Mouse (Mus musculus) kidney, adult 11 months (tissue): Measurements from ENCODE around the gene Rcc1.

Experiments
- DNase-seq: peaks from one replicate; pipeline ENCODE4 v3.0.0; 2022

Gene Rcc1

GRCm38 (mm10) chr4:132353481-132353885, at the start of gene Rcc1:
TSS of gene Rcc1 (minus strand) at chr4:132353605.
- peak; percentile 93 for DNase-seq

GRCm38 (mm10) chr4:132401016-132401415, 47.6 kb upstream of the Rcc1 start:
- peak; percentile 76 for DNase-seq

DNA sequence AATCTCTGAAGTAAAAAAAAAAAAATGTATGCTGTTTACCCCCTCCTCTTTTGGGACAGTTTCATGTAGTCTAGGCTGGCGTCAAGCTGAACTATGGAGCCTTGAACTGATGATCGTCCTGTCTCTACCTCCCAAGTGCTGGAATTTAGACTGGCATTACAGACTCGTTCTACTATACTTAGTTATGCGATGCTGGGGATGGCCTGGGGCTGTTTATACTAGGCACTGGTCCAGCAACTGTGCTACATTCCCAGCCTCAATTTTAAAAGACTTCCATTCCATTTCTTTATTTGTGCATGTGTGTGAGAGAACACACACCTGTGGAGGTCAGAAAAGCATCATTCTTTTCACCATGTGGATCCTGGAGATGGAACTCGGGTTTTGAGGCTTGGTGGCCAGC, 45.5 kb upstream of the Rcc1 start:
- DNase-seq: peak; percentile 58

GRCm38 (mm10) chr4:132398045-132398774, 44.8 kb upstream of the Rcc1 start:
- DNase-seq: peak; percentile 85

DNA sequence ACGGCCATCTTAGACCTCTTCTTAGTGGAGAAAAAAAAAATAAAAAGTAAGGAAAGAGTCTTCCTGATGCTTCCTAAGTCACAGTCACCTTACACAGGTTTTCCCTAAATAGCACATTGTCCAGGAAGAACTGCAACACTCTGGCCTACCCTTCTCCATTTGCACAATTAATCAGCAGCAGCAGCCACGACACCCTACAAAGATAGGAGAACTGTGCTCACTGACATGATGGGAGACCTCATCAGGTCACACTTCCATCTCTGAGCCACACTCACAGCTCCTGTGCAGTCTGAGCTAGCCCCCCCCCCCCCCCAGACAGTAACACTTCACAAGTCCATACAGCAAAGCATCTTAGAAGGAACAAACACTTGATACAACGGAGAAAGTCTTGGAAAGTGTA, 43.7 kb upstream of the Rcc1 start:
- DNase-seq: no peak

GRCm38 (mm10) chr4:132396251-132396650, 42.8 kb upstream of the Rcc1 start:
- no peak for DNase-seq

- DNase-seq: no peak
Observed at GRCm38 (mm10) chr4:132391063-132391740, 37.8 kb upstream of the Rcc1 start.

GRCm38 (mm10) chr4:132389302-132389701, 35.9 kb upstream of the Rcc1 start:
- DNase-seq: no peak

DNA sequence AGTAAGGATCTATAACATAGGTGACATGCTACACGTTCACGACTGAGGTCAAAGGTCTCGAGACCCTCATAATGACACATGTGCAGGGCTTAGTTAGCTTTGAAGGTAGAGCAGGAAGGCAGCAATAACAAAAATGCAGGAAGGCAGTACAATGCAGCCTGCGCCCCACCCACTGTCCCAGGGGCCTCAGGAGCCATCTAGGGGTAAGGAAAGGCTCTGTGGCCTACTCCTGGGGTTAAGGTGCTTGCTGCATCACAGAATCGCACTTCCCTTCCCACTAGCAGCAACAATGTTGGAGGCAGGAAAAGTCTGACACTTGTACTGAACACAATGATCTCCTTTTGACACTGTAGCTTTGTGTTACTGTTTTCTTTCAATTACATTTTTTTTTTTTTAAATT, 34.2 kb upstream of the Rcc1 start:
- peak; percentile 19 for DNase-seq

DNA sequence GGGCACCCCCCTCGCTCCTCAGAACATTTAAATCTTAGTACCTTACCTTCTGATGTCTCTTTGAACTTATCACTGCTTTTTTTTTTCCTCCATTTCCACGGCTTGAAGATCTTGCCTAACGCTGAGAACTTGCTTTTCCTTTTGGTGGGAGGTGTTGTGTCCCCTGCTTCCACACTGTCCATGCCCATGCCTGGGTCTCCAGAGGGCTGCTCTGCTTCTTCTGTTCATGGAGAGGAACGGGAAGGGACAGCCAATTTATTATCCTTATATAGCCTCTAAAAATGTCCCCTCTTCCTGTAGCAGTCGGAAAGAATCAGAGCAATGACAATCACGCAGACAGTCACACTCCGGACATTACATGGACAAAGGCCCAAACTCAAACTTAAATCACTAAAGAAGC, 33.4 kb upstream of the Rcc1 start:
- DNase-seq: no peak

- DNase-seq: no peak
Observed at GRCm38 (mm10) chr4:132385771-132386410, 32.5 kb upstream of the Rcc1 start.

GRCm38 (mm10) chr4:132383455-132383854, 30.1 kb upstream of the Rcc1 start:
- DNase-seq: no peak

DNA sequence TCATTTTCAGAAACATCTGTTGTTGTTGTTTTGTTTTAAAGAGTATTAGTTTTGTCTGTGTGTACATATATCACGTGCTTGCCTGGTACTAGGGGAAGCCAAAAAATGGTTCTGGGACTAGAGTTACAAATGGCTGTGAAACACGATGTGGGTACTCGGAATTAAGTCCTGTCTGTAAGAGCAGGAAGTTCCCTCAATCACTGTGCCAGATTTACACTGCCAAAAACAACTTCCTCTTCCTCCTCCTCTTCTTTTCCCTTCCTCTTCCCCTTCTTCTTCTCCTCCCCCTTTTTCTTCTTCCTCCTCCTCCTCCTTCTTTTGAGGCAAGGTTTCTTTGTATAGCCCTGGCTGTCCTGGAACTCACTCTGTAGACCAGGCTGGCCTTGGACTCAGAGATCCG, 28.9 kb upstream of the Rcc1 start:
- DNase-seq: no peak

GRCm38 (mm10) chr4:132380965-132381616, 27.7 kb upstream of the Rcc1 start:
- DNase-seq: no peak

DNA sequence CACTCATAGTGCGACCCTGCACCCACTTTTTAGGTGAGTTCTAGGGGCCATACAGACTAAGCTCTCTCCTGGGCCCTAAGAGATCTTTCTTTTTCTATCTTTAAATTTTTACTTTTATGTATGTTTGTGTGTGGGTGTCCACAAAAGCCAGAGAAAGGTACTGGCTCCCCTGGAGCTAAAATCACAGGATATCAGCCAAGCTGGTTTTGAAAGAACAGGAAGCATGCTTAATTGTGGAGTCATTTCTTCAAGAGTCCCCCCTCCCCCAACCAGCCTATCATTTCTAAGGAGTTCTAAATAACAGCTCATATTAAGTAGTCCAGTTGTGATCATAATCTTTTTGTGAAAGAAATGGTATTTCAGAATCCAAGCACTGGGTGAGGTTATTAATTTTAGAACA, 20.4 kb upstream of the Rcc1 start:
- no peak for DNase-seq

DNA sequence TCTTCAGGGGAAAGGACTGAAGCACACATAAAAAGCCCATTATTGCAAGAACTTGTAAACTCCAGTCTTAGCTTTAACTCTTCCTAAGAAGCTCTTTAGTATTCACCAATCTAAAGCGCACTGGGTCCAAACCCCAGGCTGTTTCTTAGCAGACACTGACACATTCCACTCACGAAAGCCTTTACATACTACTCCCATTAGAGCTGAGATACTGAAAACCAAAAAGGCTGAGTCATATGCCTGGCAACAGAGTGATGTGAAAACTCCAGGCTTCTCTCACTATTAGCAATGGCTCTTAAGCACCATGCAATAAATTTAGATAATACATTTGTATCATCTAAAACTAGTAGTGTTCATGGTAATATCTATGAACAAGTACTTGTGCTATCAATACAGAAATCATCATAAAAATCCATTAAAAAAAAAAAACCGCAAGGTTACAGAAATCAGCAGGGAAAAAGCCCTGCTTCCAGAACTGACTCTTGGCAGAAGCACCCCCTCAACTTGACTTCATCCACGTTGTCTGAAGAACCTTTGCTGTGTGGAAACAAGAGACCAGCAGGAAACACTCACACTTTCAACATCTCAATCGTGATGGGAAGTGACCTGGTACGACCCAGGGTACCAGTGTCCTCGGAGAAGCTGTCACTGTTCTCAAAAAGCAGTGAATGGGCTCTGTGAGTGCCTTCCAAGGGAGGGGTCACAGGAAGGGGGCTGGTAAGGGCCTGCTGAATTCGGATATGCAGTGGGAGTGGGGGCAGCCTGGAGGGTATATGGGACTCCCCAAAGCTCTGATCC, 16.7 kb upstream of the Rcc1 start:
- DNase-seq: no peak

GRCm38 (mm10) chr4:132367480-132368201, 14.2 kb upstream of the Rcc1 start:
- DNase-seq: no peak

DNA sequence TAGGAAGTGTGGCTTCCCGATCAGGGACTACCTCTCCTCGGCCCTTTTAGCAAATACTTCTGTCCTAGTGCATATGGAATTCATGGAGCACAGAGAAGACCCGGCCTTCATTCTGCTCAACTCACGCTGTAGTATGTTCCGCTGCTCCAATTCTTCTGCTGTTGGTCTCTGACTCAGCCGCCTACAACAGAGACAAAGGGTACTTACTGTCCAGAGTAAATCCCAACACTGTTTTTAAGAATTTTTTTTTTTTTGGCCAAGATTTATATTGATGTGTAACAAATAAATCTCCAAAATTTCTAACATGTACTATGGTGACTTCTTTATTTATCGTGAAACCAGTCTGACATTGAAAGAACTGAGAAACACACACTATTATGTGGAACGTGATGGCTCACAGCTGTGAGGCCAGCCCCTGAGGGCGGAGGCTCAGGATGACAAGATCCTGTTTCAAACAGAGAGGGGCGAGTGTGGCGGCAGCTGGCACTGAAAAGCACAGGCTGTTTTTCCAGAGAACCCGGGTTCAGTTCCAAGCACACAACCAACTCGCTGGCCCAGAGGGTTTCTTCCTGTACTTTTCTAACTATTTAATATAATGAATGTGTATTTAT, 12.2 kb upstream of the Rcc1 start:
- no peak for DNase-seq

DNA sequence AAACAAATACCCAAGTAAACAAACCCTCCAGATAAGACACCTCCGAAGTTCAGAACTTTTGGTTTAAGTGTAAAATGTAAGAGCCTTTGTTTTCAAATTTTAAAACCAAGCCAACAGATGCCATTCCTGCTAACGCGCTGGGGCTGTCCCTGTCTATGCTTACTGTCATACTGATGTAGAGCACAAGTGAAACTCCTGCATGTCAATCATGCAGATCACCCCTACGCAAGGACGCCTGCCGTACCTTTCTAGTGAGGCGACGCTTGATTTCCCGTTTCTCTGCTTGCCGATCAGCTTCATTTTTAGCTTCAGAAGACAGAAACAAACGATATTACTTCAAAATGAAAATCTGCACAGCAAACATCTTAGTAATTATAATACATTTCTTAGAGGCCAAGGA, 10.1 kb upstream of the Rcc1 start:
- DNase-seq: no peak

DNA sequence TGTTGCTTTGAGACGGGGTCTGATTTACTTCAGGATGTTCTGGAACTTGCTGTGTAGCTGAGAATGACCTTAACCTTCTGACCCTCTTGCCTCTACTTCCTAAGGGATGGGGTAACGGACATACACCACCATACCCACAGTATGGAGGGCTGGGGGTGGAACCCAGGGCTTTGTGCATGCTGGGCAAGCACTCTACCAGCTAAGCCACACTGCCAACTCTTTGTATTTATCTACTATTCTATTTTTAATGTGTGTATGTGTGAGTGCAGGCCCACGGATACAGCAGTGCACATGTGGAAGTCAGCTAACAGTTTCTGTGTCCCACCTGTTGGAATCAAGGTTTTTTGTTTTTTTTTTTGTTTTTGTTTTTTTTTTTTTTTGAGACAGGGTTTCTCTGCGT, 6.1 kb upstream of the Rcc1 start:
- DNase-seq: no peak

GRCm38 (mm10) chr4:132356170-132356569, 2.8 kb upstream of the Rcc1 start:
- DNase-seq: peak; percentile 41

DNA sequence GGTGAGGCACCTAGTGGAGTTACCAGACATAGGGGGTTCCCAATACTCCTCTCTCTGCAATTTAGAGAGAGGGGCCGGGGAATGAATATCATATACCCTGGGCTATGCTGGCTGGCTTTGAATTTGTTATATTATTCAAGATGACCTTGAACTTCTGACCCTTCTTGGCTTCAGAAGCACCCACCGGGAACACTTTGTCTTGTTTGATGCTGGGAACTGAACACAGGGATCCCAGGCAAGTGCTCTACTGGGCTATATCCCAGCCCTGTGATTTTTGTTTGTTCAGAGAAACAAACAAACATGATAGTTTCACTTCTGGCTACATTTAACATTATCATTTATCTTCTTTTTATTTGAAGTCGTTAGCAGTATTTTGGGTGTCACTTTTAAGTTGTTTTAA, 2.0 kb upstream of the Rcc1 start:
- no peak for DNase-seq
